Mouse (Mus musculus): ENCODE measurements around the gene Tlr13. TPM values are rescaled to one million over a fixed set of nuclear protein-coding genes. Genes with fewer than 3 reads are reported as not detected.

The Tlr13 gene
- total and polyA plus RNA-seq, 3 experiments = 0.57 to 1.8 (median 1.7) TPM

- no peaks in the 10 kb centered on the region for H3K79me2 ChIP-seq (replicated peaks; ENCODE audit: control insufficient read depth, insufficient read depth, low read length)
- H3K9ac ChIP-seq (ENCODE audit: low read depth, low read length) = no peak overlapping the region
- H3K27me3 ChIP-seq (ENCODE audit: control insufficient read depth, insufficient read depth, low read length) = no peaks in the 10 kb centered on the region
- H3K36me3 ChIP-seq (ENCODE audit: control insufficient read depth, insufficient read depth, low read length) = peaks cover 4% of the 10 kb centered on the region
- H3K4me3 ChIP-seq = no peak overlapping the region
- TF ChIP-seq EP300 (IDR thresholded peaks at IDR 0.05; ENCODE audit: insufficient read depth, low read depth, low read length) = no peak
- TF ChIP-seq CTCF (IDR thresholded peaks at IDR 0.05) = peak; percentile 52
- 78% methylated on average over 5 of the region's 5 CpGs for WGBS
- no peak for DNase-seq
- intact Hi-C loops (cut with DNase I) = no loop called here
- H3K27ac ChIP-seq = no peak overlapping the region
- no peaks in the 10 kb centered on the region for H3K4me1 ChIP-seq (ENCODE audit: control insufficient read depth, insufficient read depth, low read length)
These were observed 55.9 kb downstream of the Tlr13 start for GRCm38 (mm10) chrX:106198904-106199303.

GRCm38 (mm10) chrX:106209100-106209499 lies 66.1 kb downstream of the Tlr13 start:
- no peaks in the 10 kb centered on the region for H3K36me3 ChIP-seq (ENCODE audit: control insufficient read depth, insufficient read depth, low read length)
- TF ChIP-seq EP300 (IDR thresholded peaks at IDR 0.05; ENCODE audit: insufficient read depth, low read depth, low read length) (no peak), CTCF (IDR thresholded peaks at IDR 0.05) (no peak), POLR2A (IDR thresholded peaks at IDR 0.05; ENCODE audit: insufficient read depth, low read depth, low read length) (no peak)
- intact Hi-C loops (cut with DNase I) = no loop called here
- 84% methylated on average over 2 of the region's 2 CpGs for WGBS
- no peak overlapping the region for H3K27ac ChIP-seq
- no peak for DNase-seq
- H3K4me1 ChIP-seq (ENCODE audit: control insufficient read depth, insufficient read depth, low read length) = no peaks in the 10 kb centered on the region
- H3K27me3 ChIP-seq (ENCODE audit: control insufficient read depth, insufficient read depth, low read length) = no peaks in the 10 kb centered on the region
- H3K79me2 ChIP-seq (replicated peaks; ENCODE audit: control insufficient read depth, insufficient read depth, low read length) = no peaks in the 10 kb centered on the region
- no peak overlapping the region for H3K4me3 ChIP-seq
- no peak overlapping the region for H3K9ac ChIP-seq (ENCODE audit: low read depth, low read length)

Other genes starting within 250 kb of the Tlr13 start
- gene Atrx, start 213.8 kb upstream of the Tlr13 start, total RNA-seq (2021) = 10 to 100 TPM; 55.6 to 64.9 TPM
- gene Atrx, start 213.8 kb upstream of the Tlr13 start, polyA plus RNA-seq (2012; rRNA removed) = 14.1 and 20.8 TPM in 2 replicates
- gene Magt1, start 131.3 kb upstream of the Tlr13 start, total RNA-seq (2021) = 10 to 100 TPM; 44.0 to 58.3 TPM
- gene Magt1, start 131.3 kb upstream of the Tlr13 start, polyA plus RNA-seq (2012; rRNA removed) = 6.6 and 19.1 TPM in 2 replicates
- 1,000 to 10,000 TPM; 1,564 to 1,777 TPM for gene Cox7b, start 127.5 kb upstream of the Tlr13 start, total RNA-seq (2021)
- gene Cox7b, start 127.5 kb upstream of the Tlr13 start, polyA plus RNA-seq (2012; rRNA removed) = 885 and 1,489 TPM in 2 replicates
- 1 to 10 TPM; 6.7 to 7.3 TPM for gene Atp7a, start 115.9 kb upstream of the Tlr13 start, total RNA-seq (2021)
- 1.6 and 3.6 TPM in 2 replicates for gene Atp7a, start 115.9 kb upstream of the Tlr13 start, polyA plus RNA-seq (2012; rRNA removed)
- gene Pgk1, start 43.9 kb downstream of the Tlr13 start, total RNA-seq (2021) = 100 to 1,000 TPM; 424 to 456 TPM
- 237 and 484 TPM in 2 replicates for gene Pgk1, start 43.9 kb downstream of the Tlr13 start, polyA plus RNA-seq (2012; rRNA removed)
- gene Taf9b, start 78.0 kb downstream of the Tlr13 start, total RNA-seq (2021) = 10 to 100 TPM in 1 of 2 experiments, 1 to 10 TPM in 1; 8.2 to 10.1 TPM
- gene Taf9b, start 78.0 kb downstream of the Tlr13 start, polyA plus RNA-seq (2012; rRNA removed) = 8.0 and 13.5 TPM in 2 replicates
- gene Fnd3c2, start 112.2 kb downstream of the Tlr13 start, total RNA-seq (2021) = not detected
- not detected in 2 replicates for gene Fnd3c2, start 112.2 kb downstream of the Tlr13 start, polyA plus RNA-seq (2012; rRNA removed)

All from heart, adult 2 months (tissue).